Mouse (Mus musculus) WW6 (cell line): ENCODE measurements around the gene Nrn1.

Experiments
- DNase-seq: peaks from one replicate; pipeline ENCODE4 v3.0.0-alpha.2; 2013; ENCODE audit warnings: low read depth, low spot score

The Nrn1 gene

DNA sequence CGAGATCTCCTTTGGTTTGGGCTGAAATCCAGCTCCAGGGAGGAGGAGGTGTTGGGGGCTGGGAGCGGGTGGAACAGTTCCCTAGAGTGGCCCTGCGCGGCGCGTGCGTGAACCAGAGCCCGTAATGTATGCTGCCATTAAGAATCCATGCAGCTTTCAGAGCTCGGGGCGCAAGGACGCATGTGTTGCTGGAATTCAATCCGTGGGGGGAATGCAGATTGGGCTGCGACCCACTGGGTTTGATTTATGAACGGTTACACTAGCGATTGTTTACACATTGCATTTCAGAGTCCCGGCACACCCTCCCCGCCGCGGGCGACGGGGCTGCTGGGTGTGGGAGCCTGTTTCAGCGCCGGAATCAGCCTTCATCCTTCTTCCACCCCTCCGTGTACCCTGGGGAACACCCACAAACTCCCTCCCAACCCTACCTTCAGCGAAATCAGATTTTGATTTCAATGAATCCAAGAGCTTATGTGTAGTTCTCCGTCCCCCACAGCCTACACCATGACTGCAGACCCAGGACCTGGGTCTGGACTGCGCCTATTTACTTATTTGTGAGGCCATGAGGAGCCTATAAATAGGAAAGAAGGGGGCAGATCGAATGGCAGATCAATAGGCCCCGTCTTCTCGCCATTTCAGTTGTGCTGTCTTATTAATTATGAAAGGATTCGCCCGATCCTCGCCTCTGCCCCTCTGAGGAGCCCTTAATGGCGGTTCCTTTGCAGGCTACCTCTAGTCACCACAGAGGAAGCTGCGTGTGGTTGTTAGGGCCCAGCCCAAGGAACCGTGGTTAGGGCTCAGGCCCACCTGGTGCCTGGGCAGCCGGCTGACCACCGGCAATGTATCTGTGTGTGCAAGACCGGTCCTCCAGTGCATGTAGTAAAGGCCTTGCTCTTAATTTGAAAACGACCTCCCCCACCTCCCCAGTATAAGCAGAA lies 10.1 kb downstream of the Nrn1 start:
- no peak for DNase-seq

DNA sequence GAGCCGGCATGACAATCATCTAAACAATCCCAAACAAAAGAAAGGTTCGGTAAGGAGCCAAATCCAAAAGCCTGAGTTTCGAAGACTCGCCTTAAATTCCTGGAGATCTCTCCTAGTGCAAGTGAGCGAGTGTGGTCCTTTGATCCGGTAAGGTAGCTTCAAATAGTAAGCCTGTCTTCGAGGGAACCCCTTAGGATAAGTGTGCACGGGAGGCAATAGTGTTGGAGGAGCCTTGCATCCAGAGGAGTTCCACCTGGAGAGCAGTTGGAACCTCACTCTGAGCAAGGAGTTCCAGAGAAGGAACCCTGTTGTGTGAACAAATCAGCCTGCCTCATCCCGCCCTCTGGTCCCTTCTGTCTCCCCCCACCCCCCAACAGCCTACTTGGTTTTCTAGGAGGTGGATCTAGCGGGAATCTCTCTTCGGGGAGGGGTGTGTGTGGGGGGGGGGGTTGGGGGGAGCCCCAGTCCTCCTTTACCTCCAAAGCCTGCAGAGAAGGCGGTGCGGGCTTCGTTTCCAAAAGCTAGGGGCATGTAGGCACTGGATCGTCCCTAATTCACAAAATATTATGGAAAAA lies 11.1 kb downstream of the Nrn1 start:
- no peak for DNase-seq

DNA sequence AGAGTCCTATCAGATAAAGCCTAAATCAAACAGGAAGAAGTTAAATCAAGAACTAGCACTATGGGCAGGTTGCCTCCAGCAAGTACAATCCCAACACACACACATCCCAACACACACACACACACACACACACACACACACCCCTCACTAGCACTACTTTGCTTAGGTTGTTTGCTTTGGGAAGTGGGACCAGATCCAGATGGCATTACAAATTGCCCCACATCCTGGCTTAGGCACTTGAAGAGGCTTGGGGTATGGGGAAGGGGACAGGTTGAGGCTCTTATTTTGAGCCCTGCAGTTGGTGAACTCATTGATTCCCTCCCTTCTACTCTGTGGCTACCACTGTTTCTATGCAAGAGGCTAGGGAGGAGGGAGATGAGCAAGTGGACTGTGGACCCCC lies 12.6 kb downstream of the Nrn1 start:
- no peak for DNase-seq

DNA sequence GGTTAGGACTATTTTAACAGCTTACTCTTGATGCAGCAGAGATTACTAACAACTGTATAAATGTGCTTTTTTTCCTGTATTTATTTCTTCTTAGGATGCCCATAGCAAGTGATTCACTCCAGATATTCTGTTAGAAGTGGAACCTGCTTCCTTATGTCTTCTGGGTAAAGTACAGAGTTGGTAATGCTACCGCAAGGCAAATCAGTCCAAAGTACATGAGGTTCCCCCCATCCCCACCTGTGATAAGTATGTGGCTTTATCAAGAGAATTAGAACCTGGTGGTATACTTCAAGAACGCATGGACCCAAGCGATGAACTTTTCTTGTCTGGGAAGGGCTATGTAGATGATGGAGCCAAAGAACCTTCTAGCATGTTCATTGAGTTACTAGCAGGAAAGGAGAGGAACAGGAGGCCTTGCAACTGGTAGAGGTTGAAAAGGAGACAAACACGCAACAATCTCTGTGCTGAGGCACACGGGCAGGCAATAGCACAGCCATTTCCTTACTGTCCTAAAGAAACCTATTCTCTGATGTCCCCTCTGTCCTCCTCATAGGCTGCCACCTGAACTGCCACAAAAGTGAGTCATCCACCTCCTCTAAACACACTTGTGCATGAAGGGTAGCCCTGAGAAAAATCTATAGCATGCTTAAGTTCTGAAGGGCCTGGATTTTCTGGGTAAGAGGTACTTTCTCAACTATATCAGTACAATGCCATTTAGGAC lies 14.5 kb downstream of the Nrn1 start:
- no peak for DNase-seq

DNA sequence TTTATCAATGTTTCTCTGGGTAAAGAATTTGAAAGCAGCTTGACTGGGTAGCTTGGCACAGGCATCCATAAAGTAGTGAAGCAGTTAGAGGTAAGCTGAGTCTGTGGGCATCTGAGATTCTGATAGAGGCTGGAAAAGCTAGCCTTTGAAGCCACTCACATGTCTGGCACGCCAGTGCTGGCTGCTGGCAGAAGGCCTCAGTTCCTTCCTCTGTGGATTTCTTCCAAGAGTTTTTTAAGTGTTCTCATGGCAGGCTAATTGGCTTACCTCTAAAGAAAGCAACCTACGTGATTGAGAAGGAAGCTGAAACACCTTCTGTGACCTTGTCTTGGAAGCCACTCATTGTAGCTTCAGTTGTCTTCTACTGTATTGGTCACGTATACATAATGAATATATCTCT lies 17.6 kb downstream of the Nrn1 start:
- no peak for DNase-seq

DNA sequence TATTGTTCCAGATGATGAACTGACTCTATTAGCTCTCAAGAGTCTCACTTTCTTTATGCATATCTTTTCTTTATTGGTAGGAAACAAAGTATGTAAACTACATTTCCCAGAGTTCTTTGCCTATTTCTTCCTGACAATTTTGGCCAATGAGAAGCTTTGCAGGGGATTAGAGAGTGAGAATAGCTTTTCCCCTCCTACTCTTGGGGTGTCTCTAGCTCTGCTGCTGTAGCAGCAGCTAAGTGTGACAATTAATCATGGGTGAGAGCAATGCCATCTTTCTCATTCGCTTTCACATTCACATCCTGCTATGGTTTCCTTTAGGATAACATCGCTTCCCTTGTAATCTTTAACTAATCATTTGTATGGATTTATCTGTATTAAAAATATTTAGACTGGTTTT lies 18.2 kb downstream of the Nrn1 start:
- no peak for DNase-seq

DNA sequence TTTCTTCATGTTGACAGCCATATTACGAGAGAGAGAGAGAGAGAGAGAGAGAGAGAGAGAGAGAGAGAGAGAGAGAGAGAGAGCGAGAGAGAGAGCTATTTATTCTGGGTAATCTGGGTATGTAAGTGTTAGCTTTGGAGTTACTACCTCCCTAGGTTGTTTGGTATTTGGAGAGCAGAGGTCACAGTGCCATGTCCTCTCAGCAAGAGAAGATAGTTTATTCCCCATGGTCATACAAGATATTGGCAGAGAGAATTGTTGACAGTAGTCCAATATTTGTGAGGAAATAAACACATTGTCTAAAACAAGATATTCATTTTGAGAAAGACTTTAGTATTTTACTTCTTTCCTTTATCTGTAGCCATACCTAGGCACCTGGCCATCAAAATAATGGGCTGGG lies 20.8 kb downstream of the Nrn1 start:
- DNase-seq = no peak

DNA sequence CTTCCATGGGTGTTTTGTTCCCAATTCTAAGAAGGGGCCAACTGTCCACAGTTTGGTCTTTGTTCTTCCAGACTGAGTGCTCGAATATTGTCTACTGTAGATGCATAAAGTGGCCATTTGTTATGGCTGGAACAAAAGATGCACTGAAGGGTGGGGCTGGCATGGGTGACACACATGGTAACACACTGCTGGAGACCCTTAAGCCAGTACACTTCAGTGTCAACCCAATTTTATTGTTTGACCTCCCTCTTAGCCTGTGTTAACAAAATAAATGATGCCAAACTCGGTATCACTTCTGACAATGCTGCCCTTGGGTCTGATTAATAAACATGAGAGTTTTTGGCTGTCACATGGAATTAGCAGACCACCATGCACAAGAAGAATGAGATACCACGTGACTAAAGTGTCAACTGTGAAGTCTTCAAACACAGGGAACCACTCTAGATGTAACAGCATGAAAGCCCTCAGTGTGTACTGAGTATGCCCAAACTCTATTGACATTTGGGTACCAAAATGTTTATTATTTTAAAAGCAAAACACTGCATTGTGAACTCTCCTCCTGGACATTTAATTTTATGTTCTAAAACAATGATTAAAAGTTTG lies 27.7 kb downstream of the Nrn1 start:
- no peak for DNase-seq

DNA sequence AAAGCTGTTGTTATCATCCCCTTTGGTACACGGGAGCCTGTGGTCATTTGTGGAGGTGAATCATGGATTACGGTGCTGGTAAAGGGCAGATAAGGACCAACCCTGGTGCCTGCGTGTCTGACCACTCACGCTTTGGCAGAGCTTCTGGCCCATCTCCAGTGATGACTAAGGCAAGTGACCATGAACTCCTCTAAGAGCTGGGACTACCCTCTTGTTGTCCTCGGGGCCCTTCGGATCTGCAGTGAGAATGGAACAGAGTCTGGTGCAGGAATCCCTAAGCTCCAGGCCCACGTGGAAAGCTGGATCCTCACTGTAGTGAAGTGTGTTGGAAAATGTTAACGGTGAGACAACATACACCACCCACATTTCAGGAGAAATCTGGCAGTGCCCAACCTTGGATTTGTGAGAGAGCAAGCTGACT lies 38.6 kb downstream of the Nrn1 start:
- no peak for DNase-seq

DNA sequence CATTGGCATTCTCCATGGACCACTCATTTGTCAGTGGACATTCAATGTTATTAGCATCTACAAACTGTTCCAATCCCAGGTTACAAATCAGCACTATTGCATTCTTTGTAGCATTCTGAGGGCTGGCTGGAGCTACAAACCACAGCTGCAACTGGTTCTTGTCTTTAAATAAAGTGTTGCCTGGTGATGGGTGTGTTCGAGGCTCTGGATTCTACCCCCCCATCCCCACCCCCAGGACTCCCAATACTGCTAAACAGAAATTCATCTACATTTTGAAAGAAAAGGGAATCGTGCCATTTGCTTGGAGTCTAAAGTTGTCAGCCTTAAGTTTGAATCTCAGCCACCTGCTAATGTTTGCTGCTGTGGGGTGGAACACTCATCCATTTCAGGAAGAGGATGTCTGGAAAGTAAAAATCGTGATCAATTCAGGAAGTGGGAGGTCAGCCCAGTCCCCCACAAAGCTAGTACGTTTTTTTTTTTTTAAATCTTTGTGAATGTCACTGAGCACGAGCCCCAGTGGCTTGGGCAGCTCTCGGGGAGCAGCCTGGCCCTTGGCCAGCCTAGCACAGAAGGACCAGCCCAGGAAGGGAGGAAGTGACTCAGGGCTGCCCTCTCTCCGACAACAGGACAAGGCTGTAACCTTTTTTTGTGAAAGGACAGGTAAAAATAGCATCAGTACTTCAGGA lies 39.3 kb downstream of the Nrn1 start:
- DNase-seq = no peak

DNA sequence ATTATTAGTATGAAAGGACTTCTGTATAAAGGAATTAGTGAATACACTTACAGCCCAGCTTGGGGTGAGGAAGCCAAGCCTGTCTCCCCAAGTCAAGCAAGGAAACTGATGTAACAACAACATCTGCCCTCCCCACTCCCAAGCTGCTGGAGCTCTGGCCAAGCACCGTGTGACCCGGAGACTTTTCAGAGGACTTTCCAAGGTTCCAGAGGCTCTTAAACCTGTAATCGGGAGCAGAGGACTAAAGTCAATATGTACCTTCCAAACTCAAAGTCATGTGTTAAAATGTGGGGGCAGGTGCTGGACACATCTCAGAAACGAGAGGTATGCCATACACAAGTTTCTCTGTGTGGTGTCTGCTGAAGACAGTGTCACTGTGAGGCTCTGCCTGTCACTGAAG lies 51.4 kb downstream of the Nrn1 start:
- DNase-seq = no peak

DNA sequence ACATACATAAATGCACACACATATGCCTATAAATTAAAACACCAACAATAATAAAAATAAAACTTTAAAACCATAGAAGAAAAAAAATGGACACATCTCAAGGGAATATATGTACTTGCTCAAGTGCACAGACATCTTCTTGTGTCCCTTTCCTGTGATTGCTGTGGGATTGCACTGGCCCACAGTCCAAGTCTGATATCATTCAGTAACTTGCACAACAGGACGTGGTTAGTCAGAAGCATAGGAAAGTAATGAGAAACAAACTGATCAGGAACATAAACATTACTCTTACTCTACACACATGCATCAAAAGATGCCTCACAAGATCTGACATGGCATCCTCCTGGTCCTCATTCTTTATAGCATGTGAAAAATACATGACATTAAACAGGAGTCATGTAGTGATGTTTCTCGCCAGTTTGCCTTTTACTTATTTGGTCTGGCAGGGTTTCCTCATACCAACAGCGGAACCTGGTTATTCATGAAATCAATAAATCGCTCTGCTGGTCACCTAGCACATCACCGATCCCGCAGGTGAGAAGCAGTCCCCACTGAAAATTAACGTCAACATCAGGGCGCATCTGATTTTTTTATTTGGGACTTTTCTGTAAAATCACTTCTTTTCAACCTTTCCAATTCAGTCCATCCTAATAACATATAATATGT lies 54.1 kb downstream of the Nrn1 start:
- DNase-seq = no peak

DNA sequence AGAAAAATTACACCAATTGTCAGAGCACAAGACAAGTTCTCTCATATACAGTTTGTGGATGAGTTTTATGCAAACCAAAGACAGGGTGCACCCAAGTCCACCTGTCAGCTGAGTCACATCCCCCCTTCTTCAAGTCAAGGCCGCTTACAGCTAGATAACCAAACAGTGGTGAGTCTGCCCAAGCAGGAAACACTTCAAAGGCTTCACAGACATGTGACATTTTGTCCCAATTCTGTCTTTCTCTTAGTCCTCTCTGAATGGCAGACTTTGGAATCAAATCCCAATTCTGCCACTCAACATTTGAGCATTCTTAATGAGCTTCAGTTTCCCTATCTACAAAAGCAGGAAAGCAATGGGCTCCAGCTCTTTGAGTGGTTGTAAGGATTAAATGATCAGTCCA lies 55.6 kb downstream of the Nrn1 start:
- no peak for DNase-seq
